Mouse (Mus musculus): ENCODE data around the gene Gpr137.

DNA sequence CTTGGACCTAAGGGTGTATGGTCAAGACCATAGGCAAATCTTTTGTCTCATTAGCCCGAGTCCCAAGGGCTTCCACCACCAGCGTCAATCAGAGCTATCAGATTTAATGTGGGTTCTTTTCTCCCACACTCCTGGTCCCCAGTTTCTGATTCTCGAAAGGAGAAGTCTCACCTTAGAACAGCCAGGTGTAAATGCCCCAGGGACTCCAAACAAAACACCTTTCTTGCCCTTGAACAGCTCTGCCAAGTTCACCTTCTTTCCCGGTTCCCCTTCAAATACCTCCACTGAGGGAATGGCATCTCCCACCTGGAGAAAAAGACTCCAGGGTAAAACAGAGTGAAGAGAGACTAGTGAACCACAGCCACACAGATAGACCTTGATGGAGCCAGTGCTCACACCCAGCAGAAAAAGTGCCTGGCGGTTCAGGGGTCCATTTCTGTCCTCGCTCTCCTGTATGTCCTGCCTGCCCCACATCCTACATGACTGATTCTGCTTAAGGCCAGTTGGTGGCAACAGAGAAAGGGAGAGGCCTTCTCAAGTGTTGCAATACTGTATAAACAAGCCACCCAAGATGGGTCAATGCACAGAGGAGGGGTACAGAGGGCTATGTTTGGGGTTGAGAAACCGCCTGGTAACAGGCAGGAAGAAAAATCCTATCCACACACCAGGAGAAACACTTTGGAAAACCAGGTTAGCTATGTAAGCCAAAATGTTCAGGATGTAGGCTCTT, 34.3 kb downstream of the Gpr137 start:
- TF ChIP-seq CTCF (IDR thresholded peaks at IDR 0.05; ENCODE audit: low read depth) (peak; percentile 28; the same call in 1 of the 2 replicates), EP300 (optimal IDR thresholded peaks at IDR 0.05) (no peak)

Data from stomach, postnatal 0 days (tissue).